Mouse (Mus musculus): ENCODE data around the gene Spty2d1.

DNA sequence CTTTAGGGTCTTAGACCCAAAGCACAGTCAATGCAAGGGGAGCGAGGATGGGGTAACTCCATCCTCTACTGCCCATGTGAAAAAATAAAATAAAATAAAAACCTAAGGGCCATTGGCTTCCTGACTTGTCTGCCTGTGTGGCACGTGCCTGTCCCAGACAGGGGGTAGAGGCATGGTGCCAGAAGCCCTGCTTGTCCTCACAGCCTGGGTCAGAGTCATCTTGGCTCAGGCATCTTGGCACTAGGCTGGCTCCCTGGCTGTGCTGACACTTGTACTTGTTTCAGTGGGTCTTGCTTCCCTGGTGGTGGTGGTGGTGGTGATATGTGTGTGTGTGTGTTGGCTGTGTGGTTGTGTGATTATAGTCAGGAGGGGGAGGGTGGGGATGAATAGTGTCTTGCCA lies 46.5 kb upstream of the Spty2d1 start:
- TF ChIP-seq POLR2A (IDR thresholded peaks at IDR 0.05; ENCODE audit: borderline replicate concordance, low read depth, low read length) = no peak
- TF ChIP-seq CTCF (IDR thresholded peaks at IDR 0.05; ENCODE audit: low read depth, low read length) = no peak
